Mouse (Mus musculus) embryonic facial prominence, embryonic 13.5 days (tissue): ENCODE results near the gene Rabepk. TPM values are rescaled to one million over a fixed set of nuclear protein-coding genes. Genes with fewer than 3 reads are reported as not detected.
"Not testable (repeated sequence)": the region's sequence is repeated elsewhere in the genome, so short reads cannot be mapped to it uniquely, and the experiment has no call there.

Experiments used
- ATAC-seq: fragments of 200-750 bp; cut with Nextera tagmentation; 2 replicates; pipeline ENCODE4 v1.8.0; 2017; ENCODE audit warnings: low read depth; ENCODE audit not compliant: insufficient number of reproducible peaks, insufficient read depth, low FRiP score, low TSS enrichment
- H3K27ac ChIP-seq: fragments of 300-500 bp; sonication (generic); 2 replicates; pipeline ENCODE4 v1.5.1; 2015; ENCODE audit warnings: moderate library complexity, mild to moderate bottlenecking, inconsistent platforms
- H3K27me3 ChIP-seq: fragments of 300-500 bp; sonication (generic); 2 replicates; pipeline ENCODE4 v1.6.1; 2015; ENCODE audit warnings: mild to moderate bottlenecking, inconsistent platforms
- H3K36me3 ChIP-seq: fragments of 300-500 bp; sonication (generic); 2 replicates; pipeline ENCODE4 v1.6.1; 2015; ENCODE audit warnings: mild to moderate bottlenecking, inconsistent platforms
- H3K4me1 ChIP-seq: fragments of 300-500 bp; sonication (generic); 2 replicates; pipeline ENCODE4 v1.6.1; 2015; ENCODE audit warnings: inconsistent platforms
- H3K4me2 ChIP-seq: fragments of 300-500 bp; sonication (generic); 2 replicates; pipeline ENCODE4 v1.6.1; 2015; ENCODE audit warnings: moderate library complexity, mild to moderate bottlenecking, inconsistent platforms
- H3K4me3 ChIP-seq: fragments of 300-500 bp; sonication (generic); 2 replicates; pipeline ENCODE4 v1.5.1; 2015; ENCODE audit warnings: mild to moderate bottlenecking, inconsistent platforms
- H3K9ac ChIP-seq: fragments of 300-500 bp; sonication (generic); 2 replicates; pipeline ENCODE4 v1.6.1; 2015; ENCODE audit warnings: mild to moderate bottlenecking, inconsistent platforms
- H3K9me3 ChIP-seq: fragments of 300-500 bp; sonication (generic); 2 replicates; pipeline ENCODE4 v1.6.1; 2016; ENCODE audit warnings: inconsistent platforms
- WGBS: fragments of 180-500 bp; shearing (Covaris S2); methylation state at CpG from one replicate; pipeline ENCODE4 v1.1.7; 2015; ENCODE audit warnings: mixed read lengths; 5-methylcytosine and 5-hydroxymethylcytosine counted together
- polyA plus RNA-seq: library from polyadenylated mRNA; unstranded; fragments of >200 nt; fragmentation: Nextera tagmentation; extraction: Ambion mirVana; gene quantifications from 2 replicates; pipeline ENCODE4 v1.2.1, GENCODE M21; 2015

Rabepk gene
- polyA plus RNA-seq, 1 experiment from 2014 or later: 35.8 TPM

DNA sequence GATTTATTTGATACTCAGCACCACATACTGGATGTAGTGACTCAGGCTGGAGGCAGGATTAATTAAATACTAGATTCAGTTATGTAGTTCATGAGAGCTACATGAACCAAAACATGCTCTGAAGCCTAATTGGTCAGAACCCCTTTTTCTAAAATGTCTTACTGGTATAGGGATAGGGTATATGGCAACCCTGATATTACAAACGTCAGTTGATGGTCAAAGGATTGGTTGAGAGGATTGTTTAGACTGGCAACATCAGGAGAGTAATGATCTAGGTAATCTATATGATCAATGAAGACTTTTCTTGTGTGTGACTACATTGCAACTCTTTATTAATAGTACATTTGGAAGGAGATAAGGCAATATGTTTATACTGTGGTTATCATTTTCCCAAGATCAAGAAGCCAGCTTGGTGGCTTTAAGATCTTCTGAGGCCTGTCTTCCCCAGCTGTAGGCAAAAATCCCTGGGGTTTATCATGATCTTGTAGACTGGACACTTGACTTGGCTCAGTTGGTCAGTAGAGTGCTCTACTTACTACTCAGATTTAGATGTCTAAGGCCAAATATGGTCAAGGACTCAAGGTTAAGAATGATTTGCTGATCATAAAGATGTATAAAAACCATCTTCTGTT lies 22.4 kb downstream of the Rabepk start:
- 67% methylated on average over 1 of the region's 1 CpGs for WGBS
- Histone ChIP-seq H3K4me2 (peak overlapping the region; percentile 71), H3K36me3 (peaks cover 87% of the 10 kb centered on the region), H3K27me3 (no peaks in the 10 kb centered on the region), H3K9me3 (no peaks in the 10 kb centered on the region), H3K4me3 (peak overlapping the region; percentile 17; the same call in 1 of the 2 replicates), H3K4me1 (peaks cover 40% of the 10 kb centered on the region), H3K9ac (no peak overlapping the region), H3K27ac (no peak overlapping the region)
- ATAC-seq: no peak

DNA sequence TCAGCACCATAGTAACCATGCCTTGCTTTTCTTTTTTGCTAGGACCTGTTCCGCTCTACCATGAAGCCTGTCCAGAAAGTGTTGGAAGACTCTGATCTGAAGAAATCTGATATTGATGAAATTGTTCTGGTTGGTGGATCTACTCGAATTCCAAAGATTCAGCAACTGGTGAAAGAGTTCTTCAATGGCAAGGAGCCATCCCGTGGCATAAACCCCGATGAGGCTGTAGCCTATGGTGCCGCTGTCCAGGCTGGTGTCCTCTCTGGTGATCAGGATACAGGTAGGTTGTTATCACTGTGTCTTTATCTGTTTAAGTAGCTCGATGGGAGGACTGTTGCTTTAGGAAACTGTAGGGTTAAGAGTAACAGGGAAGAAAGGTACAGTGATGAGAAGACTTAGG lies 25.2 kb downstream of the Rabepk start:
- Histone ChIP-seq H3K4me2 (peak overlapping the region; percentile 71), H3K4me3 (peak overlapping the region; percentile 94)
- WGBS: 86% methylated on average over 6 of the region's 6 CpGs

DNA sequence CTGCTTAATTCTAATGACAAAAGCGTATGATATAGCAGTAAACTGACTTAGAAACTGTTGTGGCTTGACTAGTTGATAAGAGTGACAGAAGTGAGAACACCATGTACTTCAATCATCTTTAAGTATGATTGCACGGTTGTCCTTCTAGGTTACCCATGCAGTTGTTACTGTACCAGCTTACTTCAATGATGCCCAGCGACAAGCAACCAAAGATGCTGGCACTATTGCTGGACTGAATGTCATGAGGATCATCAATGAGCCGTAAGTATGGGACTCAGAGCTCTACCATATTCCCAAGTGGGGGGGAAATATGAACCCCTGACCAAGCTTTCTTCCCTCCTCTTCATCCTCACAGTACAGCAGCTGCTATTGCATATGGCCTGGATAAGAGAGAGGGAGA lies 26.0 kb downstream of the Rabepk start:
- Histone ChIP-seq H3K4me1 (peaks cover 45% of the 10 kb centered on the region), H3K27me3 (no peaks in the 10 kb centered on the region), H3K9ac (peak overlapping the region; percentile 97), H3K27ac (no peak overlapping the region), H3K4me3 (peak overlapping the region; percentile 94), H3K4me2 (peak overlapping the region; percentile 71), H3K36me3 (peaks cover 58% of the 10 kb centered on the region), H3K9me3 (no peaks in the 10 kb centered on the region)
- ATAC-seq: no peak
- 87% methylated on average over 4 of the region's 4 CpGs for WGBS

More for the DNA sequence above, 25.2 kb downstream of the Rabepk start:
- Histone ChIP-seq H3K9ac (peak overlapping the region; percentile 46), H3K4me1 (peaks cover 45% of the 10 kb centered on the region), H3K27ac (no peak overlapping the region), H3K36me3 (peaks cover 67% of the 10 kb centered on the region), H3K27me3 (no peaks in the 10 kb centered on the region), H3K9me3 (no peaks in the 10 kb centered on the region)
- no peak for ATAC-seq

DNA sequence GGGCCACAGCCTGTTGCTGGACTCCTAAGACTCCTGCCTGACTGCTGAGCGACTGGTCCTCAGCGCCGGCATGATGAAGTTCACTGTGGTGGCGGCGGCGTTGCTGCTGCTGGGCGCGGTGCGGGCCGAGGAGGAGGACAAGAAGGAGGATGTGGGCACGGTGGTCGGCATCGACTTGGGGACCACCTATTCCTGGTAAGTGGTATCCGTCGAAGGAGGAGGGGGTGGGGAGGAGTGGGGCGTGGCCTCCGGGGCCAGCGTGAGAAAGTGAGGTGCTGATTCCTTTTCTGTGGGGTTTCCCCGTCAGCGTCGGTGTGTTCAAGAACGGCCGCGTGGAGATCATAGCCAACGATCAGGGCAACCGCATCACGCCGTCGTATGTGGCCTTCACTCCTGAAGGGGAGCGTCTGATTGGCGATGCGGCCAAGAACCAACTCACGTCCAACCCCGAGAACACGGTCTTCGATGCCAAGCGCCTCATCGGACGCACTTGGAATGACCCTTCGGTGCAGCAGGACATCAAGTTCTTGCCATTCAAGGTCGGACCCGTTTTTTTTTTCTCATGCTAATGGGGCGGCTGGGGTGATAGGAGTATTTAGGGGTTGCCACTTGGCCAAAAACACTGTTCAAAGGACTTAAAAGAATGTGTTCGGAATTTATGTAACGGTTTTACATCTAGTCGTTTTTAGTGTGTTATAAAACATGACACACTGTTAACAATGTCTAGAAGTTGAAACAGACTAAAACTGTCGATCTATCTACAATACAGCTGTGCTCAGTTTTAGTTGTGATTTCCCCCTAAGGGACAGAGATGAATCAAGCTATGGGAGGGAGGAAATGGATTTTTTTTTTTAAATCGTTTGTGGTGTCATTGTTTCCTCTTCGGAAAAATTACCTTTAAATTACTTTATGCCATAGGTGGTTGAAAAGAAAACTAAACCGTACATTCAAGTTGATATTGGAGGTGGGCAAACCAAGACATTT lies 27.2 kb downstream of the Rabepk start:
- 0 out of 2 replicates have a peak, but pooled peaks have one; percentile 44 for ATAC-seq
- peak overlapping the region; percentile 71 for H3K4me2 ChIP-seq
- peaks cover 45% of the 10 kb centered on the region for H3K4me1 ChIP-seq
- H3K9me3 ChIP-seq: no peaks in the 10 kb centered on the region
- peak overlapping the region; percentile 97 for H3K9ac ChIP-seq
- 3% methylated on average over 50 of the region's 50 CpGs for WGBS
- H3K27me3 ChIP-seq: no peaks in the 10 kb centered on the region
- H3K27ac ChIP-seq: peak overlapping the region; percentile 89
- H3K4me3 ChIP-seq: peak overlapping the region; percentile 94
- H3K36me3 ChIP-seq: peaks cover 47% of the 10 kb centered on the region

DNA sequence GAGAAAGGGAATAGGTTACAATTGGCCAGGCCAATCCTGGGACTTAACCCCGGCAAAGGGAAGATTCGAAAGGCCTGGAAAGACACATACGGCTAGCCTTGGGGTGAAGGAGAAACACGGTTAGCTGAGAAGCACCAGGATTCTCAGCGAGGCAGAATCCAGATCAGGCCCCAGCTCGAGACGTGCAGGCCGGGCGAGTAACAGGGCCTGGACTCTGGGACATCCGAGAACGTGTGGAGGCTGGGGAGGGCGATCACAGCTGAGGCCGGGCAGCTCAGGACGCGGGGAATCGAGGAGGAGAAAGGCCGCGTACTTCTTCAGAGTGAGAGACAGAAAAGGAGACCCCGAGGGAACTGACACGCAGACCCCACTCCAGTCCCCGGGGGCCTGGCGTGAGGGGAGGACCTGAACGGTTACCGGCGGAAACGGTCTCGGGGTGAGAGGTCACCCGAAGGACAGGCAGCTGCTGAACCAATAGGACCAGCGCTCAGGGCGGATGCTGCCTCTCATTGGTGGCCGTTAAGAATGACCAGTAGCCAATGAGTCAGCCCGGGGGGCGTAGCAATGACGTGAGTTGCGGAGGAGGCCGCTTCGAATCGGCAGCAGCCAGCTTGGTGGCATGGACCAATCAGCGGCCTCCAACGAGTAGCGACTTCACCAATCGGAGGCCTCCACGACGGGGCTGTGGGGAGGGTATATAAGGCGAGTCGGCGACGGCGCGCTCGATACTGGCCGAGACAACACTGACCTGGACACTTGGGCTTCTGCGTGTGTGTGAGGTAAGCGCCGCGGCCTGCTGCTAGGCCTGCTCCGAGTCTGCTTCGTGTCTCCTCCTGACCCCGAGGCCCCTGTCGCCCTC lies 28.1 kb downstream of the Rabepk start, which contains the start of gene Hspa5:
Gene Hspa5, plus strand, starts transcription at position 603 of the 859 bp plus-strand sequence.
- under 1% methylated on average over 60 of the region's 60 CpGs for WGBS
- peak within 1 kb of the TSS; percentile 71 for H3K4me2 ChIP-seq
- ATAC-seq: peak; percentile 99
- H3K4me1 ChIP-seq: peaks cover 37% of the 10 kb centered on the region
- no peaks in the 10 kb centered on the region for H3K9me3 ChIP-seq
- peaks cover 38% of the 10 kb centered on the region for H3K36me3 ChIP-seq
- peak within 1 kb of the TSS; percentile 94 for H3K4me3 ChIP-seq
- no peaks in the 10 kb centered on the region for H3K27me3 ChIP-seq
- H3K9ac ChIP-seq: peak within 1 kb of the TSS; percentile 97
- H3K27ac ChIP-seq: peak within 1 kb of the TSS; percentile 89

DNA sequence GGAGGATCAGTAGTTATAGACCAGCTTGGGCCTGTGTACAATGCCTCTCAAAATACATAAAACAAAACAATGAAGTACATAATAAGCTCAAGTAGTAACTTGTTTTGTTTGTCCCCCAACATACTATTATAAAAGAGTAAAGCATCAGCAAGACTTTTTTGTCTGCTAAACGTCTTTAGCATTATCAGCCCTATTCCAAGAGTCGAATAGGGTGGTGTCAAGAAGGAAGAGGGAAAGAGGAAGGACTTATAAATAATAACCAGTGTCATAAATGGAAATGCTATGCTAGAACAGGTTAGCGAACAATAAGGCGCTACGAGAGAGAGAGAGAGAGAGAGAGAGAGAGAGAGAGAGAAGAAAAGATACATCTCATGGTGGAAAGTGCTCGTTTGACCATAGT lies 28.8 kb downstream of the Rabepk start:
- peaks cover 31% of the 10 kb centered on the region for H3K36me3 ChIP-seq
- H3K9me3 ChIP-seq: no peaks in the 10 kb centered on the region
- ATAC-seq: no peak
- H3K27ac ChIP-seq: peak overlapping the region; percentile 88
- H3K4me1 ChIP-seq: peaks cover 32% of the 10 kb centered on the region
- H3K4me3 ChIP-seq: peak overlapping the region; percentile 94
- no peaks in the 10 kb centered on the region for H3K27me3 ChIP-seq
- 4% methylated on average over 6 of the region's 6 CpGs for WGBS
- H3K4me2 ChIP-seq: peak overlapping the region; percentile 71
- peak overlapping the region; percentile 93 for H3K9ac ChIP-seq

DNA sequence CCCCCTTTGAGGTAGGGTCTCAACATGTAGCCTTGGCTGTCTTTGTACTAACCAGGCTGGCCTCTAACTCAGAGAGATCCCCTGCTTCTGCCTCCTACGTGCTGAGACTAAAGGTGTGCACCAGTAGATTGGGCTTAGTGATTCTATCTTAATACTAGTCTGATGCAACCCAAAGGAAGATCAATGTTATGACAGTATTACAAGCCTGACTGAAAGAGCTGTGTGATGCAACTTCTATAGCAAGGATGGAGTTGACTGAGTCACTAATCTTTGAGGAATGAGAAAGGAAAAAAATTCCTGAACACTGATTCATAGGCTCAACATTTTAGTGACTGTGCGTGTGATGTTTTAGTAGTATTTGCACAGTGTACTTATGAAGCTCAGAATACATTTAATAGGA lies 29.7 kb downstream of the Rabepk start:
- Histone ChIP-seq H3K9ac (no peak overlapping the region; the same call in 1 of the 2 replicates), H3K9me3 (no peaks in the 10 kb centered on the region), H3K36me3 (peaks cover 23% of the 10 kb centered on the region), H3K4me2 (peak overlapping the region; percentile 71; the same call in 1 of the 2 replicates), H3K4me3 (peak overlapping the region; percentile 94; the same call in 1 of the 2 replicates), H3K27me3 (no peaks in the 10 kb centered on the region), H3K4me1 (peaks cover 25% of the 10 kb centered on the region), H3K27ac (no peak overlapping the region)
- ATAC-seq: no peak
- 94% methylated on average over 2 of the region's 2 CpGs for WGBS

DNA sequence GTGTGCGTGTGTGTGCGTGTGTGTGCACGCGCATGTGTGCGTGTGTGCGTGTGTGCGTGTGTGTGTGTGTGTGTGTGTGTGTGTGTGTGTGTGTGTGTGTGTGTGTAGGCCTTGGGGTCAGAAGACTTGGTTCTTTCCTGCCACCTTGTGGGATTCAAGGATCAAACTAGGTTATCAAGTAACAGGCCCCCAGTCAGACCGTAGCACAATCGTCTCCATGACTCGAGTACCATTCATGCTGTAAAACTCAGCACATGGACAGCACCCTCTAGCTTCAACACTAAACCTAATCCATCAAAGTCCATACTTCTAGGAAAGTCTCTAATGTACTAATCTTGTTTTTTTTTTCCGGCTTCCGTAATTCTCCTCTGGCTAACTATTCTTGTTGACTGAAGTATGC lies 34.9 kb downstream of the Rabepk start:
- Histone ChIP-seq H3K27me3 (no peaks in the 10 kb centered on the region), H3K9ac (no peak overlapping the region), H3K4me3 (no peak overlapping the region), H3K4me2 (no peak overlapping the region), H3K36me3 (no peaks in the 10 kb centered on the region), H3K27ac (no peak overlapping the region), H3K4me1 (no peaks in the 10 kb centered on the region), H3K9me3 (no peaks in the 10 kb centered on the region)
- ATAC-seq: no peak
- 72% methylated on average over 9 of the region's 12 CpGs for WGBS

DNA sequence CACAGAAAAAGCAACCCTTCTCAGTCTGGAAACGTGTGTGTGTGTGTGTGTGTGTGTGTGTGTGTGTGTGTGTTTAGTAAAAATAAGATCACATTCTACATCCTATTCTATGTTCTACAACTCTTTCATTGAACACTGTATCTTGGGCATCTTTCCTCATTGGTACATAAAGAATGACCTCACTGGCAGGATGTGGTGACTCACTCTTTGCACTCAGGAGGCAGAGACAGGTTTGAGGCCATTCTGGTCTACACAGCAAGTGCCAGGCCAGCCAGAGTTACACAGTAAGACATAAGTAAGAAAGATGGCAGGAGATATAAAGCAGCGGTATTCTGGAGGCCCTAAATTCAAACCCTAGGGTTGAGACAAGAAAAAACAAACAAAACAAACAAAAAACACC lies 36.8 kb downstream of the Rabepk start:
- Histone ChIP-seq H3K27me3 (no peaks in the 10 kb centered on the region), H3K4me1 (no peaks in the 10 kb centered on the region), H3K4me2 (no peak overlapping the region), H3K36me3 (no peaks in the 10 kb centered on the region), H3K9me3 (no peaks in the 10 kb centered on the region), H3K4me3 (no peak overlapping the region), H3K9ac (no peak overlapping the region), H3K27ac (no peak overlapping the region)
- ATAC-seq: no peak
- 59% methylated on average over 2 of the region's 2 CpGs for WGBS

DNA sequence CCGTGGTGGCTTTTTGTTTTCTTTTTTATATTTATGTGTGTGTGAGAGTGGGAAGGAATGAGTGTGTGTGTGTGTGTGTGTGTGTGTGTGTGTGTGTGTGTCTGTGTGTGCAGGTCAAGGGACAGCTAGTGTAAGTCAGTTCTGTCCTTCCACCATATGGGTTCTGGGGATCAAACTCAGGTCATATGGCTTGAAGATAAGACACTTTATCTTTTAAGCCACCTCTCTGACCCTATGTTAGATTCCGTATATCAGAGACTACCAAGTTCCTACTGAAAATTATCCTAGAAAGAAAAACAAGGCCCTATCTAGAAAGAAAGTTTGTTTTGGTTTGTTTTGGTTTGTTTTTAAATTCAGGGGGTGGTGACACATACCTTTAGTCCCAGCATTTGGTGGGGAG lies 37.5 kb downstream of the Rabepk start:
- Histone ChIP-seq H3K4me1 (no peaks in the 10 kb centered on the region), H3K27me3 (no peaks in the 10 kb centered on the region), H3K36me3 (no peaks in the 10 kb centered on the region), H3K27ac (no peak overlapping the region), H3K9ac (no peak overlapping the region), H3K4me3 (no peak overlapping the region), H3K9me3 (no peaks in the 10 kb centered on the region), H3K4me2 (no peak overlapping the region)
- WGBS: 89% methylated on average over 2 of the region's 2 CpGs
- ATAC-seq: no peak

DNA sequence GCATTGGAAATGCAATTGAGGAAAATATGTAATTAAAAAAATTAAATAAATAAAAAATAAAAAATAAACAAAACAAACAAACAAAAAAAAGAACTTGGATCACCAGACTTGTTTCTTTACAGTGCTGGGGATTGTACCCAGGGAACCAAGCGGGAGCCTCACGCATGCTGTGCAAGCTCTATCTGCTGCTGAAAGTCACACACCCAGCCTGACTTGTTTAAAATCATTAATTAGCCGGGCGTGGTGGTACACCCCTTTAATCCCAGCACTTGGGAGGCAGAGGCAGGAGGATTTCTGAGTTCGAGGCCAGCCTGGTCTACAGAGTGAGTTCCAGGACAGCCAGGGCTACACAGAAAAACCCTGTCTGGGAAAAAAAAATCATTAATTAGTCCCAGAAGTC lies 38.4 kb downstream of the Rabepk start:
- H3K27me3 ChIP-seq, ATAC-seq: not testable (repeated sequence)

More for the DNA sequence above, 38.4 kb downstream of the Rabepk start:
- not testable (repeated sequence) for H3K4me1 ChIP-seq, H3K9ac ChIP-seq, H3K9me3 ChIP-seq, H3K4me2 ChIP-seq, H3K4me3 ChIP-seq, H3K36me3 ChIP-seq, H3K27ac ChIP-seq
- 89% methylated on average over 5 of the region's 5 CpGs for WGBS
